11 mouse cellular contexts compared by ENCODE assay signal in genomic region chr7:96719926-96720325, GRCm38 (mm10).
DNase-seq lines count a peak whose midpoint lies in the region; ATAC-seq and TF ChIP-seq lines count a peak whose summit lies in the region.
"Had no signal": no experiment of that assay in that cellular context is flagged by ENCODE, and none has a peak within 500 bp of the region (broad histone marks: within the 10 kb centered on the region; RNA-seq: fewer than 3 reads in every experiment).

No protein-coding gene starts in this region.

- H3K4me2 ChIP-seq in forebrain, embryonic 13.5 days, result no peak overlapping the region
- H3K4me2 ChIP-seq in midbrain, embryonic 16.5 days (ENCODE audit: low read length), result no peak overlapping the region

- peaks cover 2% of the 10 kb centered on the region; the same call in 1 of the 2 replicates for H3K27me3 ChIP-seq in forebrain, embryonic 13.5 days
- H3K27me3 ChIP-seq in midbrain, embryonic 16.5 days (ENCODE audit: control insufficient read depth, insufficient read depth, low read depth, low read length), result no peaks in the 10 kb centered on the region

- H3K4me3 ChIP-seq in layer of hippocampus, adult 2 months, result no peak overlapping the region
- H3K4me3 ChIP-seq in forebrain, embryonic 13.5 days, result no peak overlapping the region
- no peak overlapping the region for H3K4me3 ChIP-seq in midbrain, embryonic 16.5 days (ENCODE audit: low read depth, low read length)
- H3K4me3 ChIP-seq: embryonic facial prominence, embryonic 10.5 days; erythroblast, embryonic 14.5 days had no signal

- TF ChIP-seq CTCF in layer of hippocampus, adult 2 months (conservative IDR thresholded peaks at IDR 0.05), result no peak

- DNase-seq in layer of hippocampus, adult 2 months (ENCODE audit: low spot score in 2 of 2), result no peak
- no peak for DNase-seq in layer of hippocampus, postnatal 25 days (ENCODE audit: extremely low spot score in 1 of 2, low spot score in 1 of 2)
- peak; percentile 33 for DNase-seq in adrenal gland, postnatal 10 days
- DNase-seq in cerebellum, postnatal 4 days (ENCODE audit: low spot score in 2 of 2), result no peak
- DNase-seq in right cerebral cortex, postnatal 10 days (ENCODE audit: low spot score in 2 of 2), result no peak
- DNase-seq: cerebellum, postnatal 14 days had no signal

- peaks cover 30% of the 10 kb centered on the region for H3K36me3 ChIP-seq in forebrain, embryonic 13.5 days (ENCODE audit: poor library complexity, severe bottlenecking)
- H3K36me3 ChIP-seq in midbrain, embryonic 16.5 days (ENCODE audit: control insufficient read depth, insufficient read depth, low read length), result no peaks in the 10 kb centered on the region
- H3K36me3 ChIP-seq: G1E had no signal

- WGBS in forebrain, embryonic 13.5 days, result 33% methylated on average over 1 of the region's 1 CpGs
- WGBS in midbrain, embryonic 16.5 days, result 50% methylated on average over 1 of the region's 1 CpGs

- no peak for ATAC-seq in forebrain, embryonic 13.5 days
- ATAC-seq in midbrain, embryonic 16.5 days, result no peak

- no peaks in the 10 kb centered on the region for H3K9me3 ChIP-seq in forebrain, embryonic 13.5 days (replicated peaks)
- H3K9me3 ChIP-seq in midbrain, embryonic 16.5 days (replicated peaks; ENCODE audit: control insufficient read depth, low read length, poor library complexity, severe bottlenecking), result no peaks in the 10 kb centered on the region
- H3K9me3 ChIP-seq: embryonic facial prominence, embryonic 10.5 days had no signal

- H3K9ac ChIP-seq in forebrain, embryonic 13.5 days, result no peak overlapping the region
- H3K9ac ChIP-seq in midbrain, embryonic 16.5 days (ENCODE audit: low read depth, low read length), result no peak overlapping the region

- 0 out of 2 replicates have a peak overlapping the region, but pooled peaks have one; percentile 49 for H3K27ac ChIP-seq in layer of hippocampus, adult 2 months
- H3K27ac ChIP-seq in forebrain, embryonic 13.5 days, result peak overlapping the region; percentile 33
- H3K27ac ChIP-seq in midbrain, embryonic 16.5 days (ENCODE audit: low read length), result peak overlapping the region; percentile 1; the same call in 1 of the 2 replicates

- H3K4me1 ChIP-seq in forebrain, embryonic 13.5 days, result peaks cover 42% of the 10 kb centered on the region
- peaks cover 25% of the 10 kb centered on the region for H3K4me1 ChIP-seq in midbrain, embryonic 16.5 days (ENCODE audit: control insufficient read depth, insufficient read depth, low read length)
